Mouse (Mus musculus) liver, postnatal 0 days (tissue): ENCODE measurements around the gene Kin. TPM values are rescaled to one million over a fixed set of nuclear protein-coding genes. Genes with fewer than 3 reads are reported as not detected.

ENCODE experiments used
- ATAC-seq: fragments of 200-750 bp; cut with Nextera tagmentation; 2 replicates; pipeline ENCODE4 v1.8.0; 2017; ENCODE audit warnings: mild to moderate bottlenecking, moderate library complexity
- DNase-seq: peaks from one replicate; pipeline ENCODE4 v3.0.0-alpha.2; 2016
- H3K27ac ChIP-seq: fragments of 300-500 bp; sonication (generic); 2 replicates; pipeline ENCODE4 v1.5.1; 2014; ENCODE audit warnings: antibody characterized with exemption, moderate library complexity, mild to moderate bottlenecking, low read depth
- H3K27me3 ChIP-seq: fragments of 300-500 bp; sonication (generic); 2 replicates; pipeline ENCODE4 v1.6.1; 2014; ENCODE audit warnings: low read length, control low read depth, mixed read lengths; ENCODE audit not compliant: insufficient read depth
- H3K36me3 ChIP-seq: fragments of 300-500 bp; sonication (generic); replicated peaks from 2 replicates; pipeline ENCODE4 v1.6.1; 2014; ENCODE audit warnings: mild to moderate bottlenecking, control low read depth, low read length, moderate library complexity, mixed read lengths; ENCODE audit not compliant: insufficient read depth
- H3K4me1 ChIP-seq: fragments of 300-500 bp; sonication (generic); 2 replicates; pipeline ENCODE4 v1.6.1; 2014; ENCODE audit warnings: antibody characterized with exemption, mild to moderate bottlenecking, control low read depth; ENCODE audit not compliant: insufficient read depth
- H3K4me2 ChIP-seq: fragments of 300-500 bp; sonication (generic); 2 replicates; pipeline ENCODE4 v1.6.1; 2014; ENCODE audit warnings: low read depth, mild to moderate bottlenecking, low read length, moderate library complexity, mixed read lengths
- H3K4me3 ChIP-seq: fragments of 300-500 bp; sonication (generic); 2 replicates; pipeline ENCODE4 v1.5.1; 2014; ENCODE audit warnings: low read depth, low read length
- H3K9ac ChIP-seq: fragments of 300-500 bp; sonication (generic); replicated peaks from 2 replicates; pipeline ENCODE4 v1.6.1; 2014; ENCODE audit warnings: mild to moderate bottlenecking, moderate library complexity
- H3K9me3 ChIP-seq: fragments of 300-500 bp; sonication (generic); 2 replicates; pipeline ENCODE4 v1.6.1; 2016; ENCODE audit warnings: mild to moderate bottlenecking, control low read depth, low read length, mixed read lengths
- CTCF ChIP-seq: sonication (generic); IDR thresholded peaks from 2 replicates; pipeline ENCODE4 v1.5.1; 2016; ENCODE audit warnings: antibody characterized with exemption, low read depth
- EP300 ChIP-seq: IDR thresholded peaks from 2 replicates; pipeline ENCODE4 v1.6.1; 2016; ENCODE audit warnings: antibody characterized with exemption, low read depth, mild to moderate bottlenecking
- WGBS: fragments of 180-500 bp; shearing (Covaris S2); extraction: QIAGEN DNeasy Blood & Tissue Kit; methylation state at CpG from one replicate; pipeline ENCODE4 v1.1.7; 2014; ENCODE audit not compliant: insufficient replicate concordance; 5-methylcytosine and 5-hydroxymethylcytosine counted together
- polyA plus RNA-seq: library from polyadenylated mRNA; unstranded; fragments of >200 nt; fragmentation: Nextera tagmentation; extraction: Ambion mirVana; gene quantifications from 2 replicates; pipeline ENCODE4 v1.2.1, GENCODE M21; 2015

Gene Kin
- polyA plus RNA-seq, 1 experiment from 2014 or later = 16.2 TPM

DNA sequence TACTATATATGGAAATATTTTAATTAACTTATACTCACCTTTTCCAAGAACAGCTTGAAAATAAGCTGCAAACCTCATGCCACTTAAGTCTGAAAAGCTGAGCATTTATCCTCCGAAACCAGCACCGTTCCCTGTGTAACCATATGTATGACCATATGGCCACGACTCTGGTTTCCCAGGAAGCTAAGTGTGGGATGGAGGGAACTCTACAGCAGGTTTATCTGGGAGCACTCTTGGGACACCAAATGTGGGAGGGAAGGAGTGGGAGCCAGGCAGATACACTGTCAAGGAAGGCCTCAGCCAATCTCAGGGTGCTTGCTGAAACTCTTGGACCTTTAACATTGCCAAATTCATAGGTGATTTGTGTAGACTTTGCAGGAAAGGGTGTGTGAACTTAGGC lies 29.5 kb upstream of the Kin start:
- Histone ChIP-seq H3K4me1 (peaks cover 11% of the 10 kb centered on the region; the same call in 1 of the 2 replicates), H3K9ac (no peak overlapping the region), H3K9me3 (no peaks in the 10 kb centered on the region), H3K27ac (no peak overlapping the region), H3K4me3 (no peak overlapping the region), H3K27me3 (no peaks in the 10 kb centered on the region), H3K36me3 (peaks cover 14% of the 10 kb centered on the region; the same call in 1 of the 2 replicates), H3K4me2 (no peak overlapping the region)
- TF ChIP-seq EP300 (no peak), CTCF (no peak)
- DNase-seq (no peak), ATAC-seq (no peak)
- WGBS = 85% methylated on average over 3 of the region's 3 CpGs

- DNase-seq (no peak), ATAC-seq (no peak)
- TF ChIP-seq CTCF = no peak
- TF ChIP-seq EP300 = no peak
- Histone ChIP-seq H3K9me3 (no peaks in the 10 kb centered on the region), H3K9ac (no peak overlapping the region), H3K4me3 (no peak overlapping the region), H3K27me3 (no peaks in the 10 kb centered on the region), H3K36me3 (peaks cover 20% of the 10 kb centered on the region), H3K27ac (no peak overlapping the region), H3K4me2 (no peak overlapping the region), H3K4me1 (peaks cover 10% of the 10 kb centered on the region; the same call in 1 of the 2 replicates)
- 78% methylated on average over 1 of the region's 1 CpGs for WGBS
Observed at GRCm38 (mm10) chr2:10051996-10052395, 28.4 kb upstream of the Kin start.

DNA sequence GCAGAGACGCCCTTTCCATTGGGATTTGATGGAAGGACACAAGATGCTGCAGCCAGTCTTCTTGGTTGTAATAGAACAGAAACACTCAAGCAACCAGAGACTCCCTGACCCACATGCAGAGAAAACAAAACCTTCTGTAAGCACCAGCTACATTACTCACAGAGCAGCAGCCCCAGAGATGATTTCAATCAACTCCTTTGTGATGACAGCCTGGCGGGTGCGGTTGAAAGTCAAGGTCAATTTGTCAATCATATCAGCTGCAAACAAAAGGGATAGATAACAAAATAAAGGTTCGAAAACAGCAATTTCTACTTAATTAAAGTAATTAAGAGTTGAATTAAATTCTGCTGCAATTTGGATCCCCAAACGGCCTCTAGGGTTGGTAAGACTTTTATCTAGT lies 21.6 kb upstream of the Kin start:
- ATAC-seq = no peak
- DNase-seq = no peak
- 78% methylated on average over 5 of the region's 5 CpGs for WGBS
- Histone ChIP-seq H3K36me3 (peaks cover 73% of the 10 kb centered on the region), H3K4me3 (no peak overlapping the region), H3K27ac (no peak overlapping the region), H3K9ac (no peak overlapping the region), H3K4me2 (no peak overlapping the region), H3K4me1 (no peaks in the 10 kb centered on the region), H3K27me3 (no peaks in the 10 kb centered on the region), H3K9me3 (no peaks in the 10 kb centered on the region)
- TF ChIP-seq EP300 (no peak), CTCF (no peak)

GRCm38 (mm10) chr2:10071751-10072150 lies 8.6 kb upstream of the Kin start:
- Histone ChIP-seq H3K4me2 (no peak overlapping the region), H3K4me3 (no peak overlapping the region), H3K4me1 (peaks cover 17% of the 10 kb centered on the region), H3K27me3 (no peaks in the 10 kb centered on the region), H3K9ac (no peak overlapping the region), H3K36me3 (peaks cover 31% of the 10 kb centered on the region), H3K9me3 (no peaks in the 10 kb centered on the region), H3K27ac (no peak overlapping the region)
- TF ChIP-seq EP300 (no peak), CTCF (no peak)
- DNase-seq (no peak), ATAC-seq (no peak)
- WGBS = 61% methylated on average over 7 of the region's 7 CpGs

DNA sequence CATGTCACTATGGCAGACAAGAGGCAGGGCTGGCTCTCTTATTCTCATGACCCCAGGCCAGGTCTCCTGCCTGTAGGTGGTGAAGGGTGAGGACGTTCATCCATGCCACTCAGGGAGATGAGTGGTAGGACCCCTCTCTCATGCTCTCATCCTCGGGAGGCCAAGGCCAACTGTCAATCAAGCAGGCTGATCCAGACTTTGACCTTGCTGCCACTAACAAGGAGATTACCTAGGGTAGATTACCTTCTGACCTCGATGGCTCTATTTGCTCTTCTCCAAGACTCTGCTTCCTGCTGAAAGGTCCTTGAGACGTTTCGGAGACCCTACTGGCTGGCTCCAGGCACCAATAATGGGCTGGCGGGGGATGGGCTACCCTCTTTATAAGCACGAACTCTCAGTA lies 5.9 kb upstream of the Kin start:
- H3K36me3 ChIP-seq = peaks cover 9% of the 10 kb centered on the region
- H3K4me3 ChIP-seq = no peak overlapping the region
- H3K9me3 ChIP-seq = no peaks in the 10 kb centered on the region
- 68% methylated on average over 7 of the region's 7 CpGs for WGBS
- H3K4me2 ChIP-seq = no peak overlapping the region
- TF ChIP-seq CTCF = no peak
- TF ChIP-seq EP300 = no peak
- H3K27me3 ChIP-seq = no peaks in the 10 kb centered on the region
- H3K27ac ChIP-seq = no peak overlapping the region
- DNase-seq (no peak), ATAC-seq (no peak)
- H3K4me1 ChIP-seq = peaks cover 32% of the 10 kb centered on the region
- 0 out of 2 replicates have a peak overlapping the region, but pooled peaks have one; percentile 16 for H3K9ac ChIP-seq

- Histone ChIP-seq H3K4me3 (no peak overlapping the region), H3K9ac (no peak overlapping the region), H3K36me3 (peaks cover 7% of the 10 kb centered on the region), H3K4me2 (peak overlapping the region; percentile 19; the same call in 1 of the 2 replicates), H3K27ac (no peak overlapping the region), H3K9me3 (no peaks in the 10 kb centered on the region), H3K4me1 (peaks cover 39% of the 10 kb centered on the region), H3K27me3 (no peaks in the 10 kb centered on the region)
- TF ChIP-seq CTCF (no peak), EP300 (no peak)
- 76% methylated on average over 8 of the region's 8 CpGs for WGBS
- ATAC-seq (no peak), DNase-seq (no peak)
Observed at GRCm38 (mm10) chr2:10076675-10077074, 3.7 kb upstream of the Kin start.
